Mouse (Mus musculus) heart, embryonic 14.5 days (tissue): ENCODE measurements at regions not wholly inside any gene's neighbourhood (a gene's known extent, or its start where the extent isn't known, plus 50 kb on each side); places are given as distances from the start of the nearest gene placed in this dataset.

Experiments
- ATAC-seq: fragments of 200-750 bp; cut with Nextera tagmentation; 2 replicates; pipeline ENCODE4 v1.8.0; 2017; ENCODE audit warnings: low read depth, moderate TSS enrichment; ENCODE audit not compliant: insufficient number of reproducible peaks, insufficient read depth, low FRiP score
- H3K27ac ChIP-seq, 2 experiments: fragments of 200-500 bp in 1 of 2; fragments of 300-500 bp in 1 of 2; sonication (generic) in 1 of 2; replicated peaks in 1 of 2; 2 replicates each; pipeline ENCODE4 v1.5.1; 2012 to 2014; ENCODE audit warnings: low read depth in 2 of 2, low read length in 2 of 2, control low read depth in 1 of 2, mild to moderate bottlenecking in 1 of 2, mixed read lengths in 1 of 2; ENCODE audit not compliant: control insufficient read depth in 1 of 2, insufficient read depth in 1 of 2
- H3K27me3 ChIP-seq: fragments of 300-500 bp; sonication (generic); 2 replicates; pipeline ENCODE4 v1.6.1; 2014; ENCODE audit warnings: mild to moderate bottlenecking, low read length, control low read depth; ENCODE audit not compliant: control insufficient read depth, insufficient read depth
- H3K36me3 ChIP-seq: fragments of 300-500 bp; sonication (generic); 2 replicates; pipeline ENCODE4 v1.6.1; 2014; ENCODE audit warnings: mild to moderate bottlenecking, control low read depth, low read length, mixed read lengths; ENCODE audit not compliant: control insufficient read depth, insufficient read depth
- H3K4me1 ChIP-seq, 2 experiments: fragments of 200-500 bp in 1 of 2; fragments of 300-500 bp in 1 of 2; sonication (generic) in 1 of 2; 2 replicates each; pipeline ENCODE4 v1.6.1; 2012 to 2014; ENCODE audit warnings: low read length in 2 of 2, control low read depth in 1 of 2, mixed read lengths in 1 of 2; ENCODE audit not compliant: control insufficient read depth in 2 of 2, insufficient read depth in 2 of 2
- H3K4me2 ChIP-seq: fragments of 300-500 bp; sonication (generic); 2 replicates; pipeline ENCODE4 v1.6.1; 2014; ENCODE audit warnings: mild to moderate bottlenecking, low read length
- H3K4me3 ChIP-seq, 2 experiments: fragments of 200-500 bp in 1 of 2; fragments of 300-500 bp in 1 of 2; sonication (generic) in 1 of 2; 2 replicates each; pipeline ENCODE4 v1.5.1; 2012 to 2014; ENCODE audit warnings: low read length in 2 of 2, mild to moderate bottlenecking in 2 of 2, control low read depth in 1 of 2, low read depth in 1 of 2, moderate library complexity in 1 of 2; ENCODE audit not compliant: control insufficient read depth in 1 of 2, insufficient read depth in 1 of 2
- H3K9ac ChIP-seq: fragments of 300-500 bp; sonication (generic); 2 replicates; pipeline ENCODE4 v1.6.1; 2014; ENCODE audit warnings: mild to moderate bottlenecking, low read length
- H3K9me3 ChIP-seq: fragments of 300-500 bp; sonication (generic); 2 replicates; pipeline ENCODE4 v1.6.1; 2016; ENCODE audit warnings: low read length, control low read depth; ENCODE audit not compliant: control insufficient read depth
- WGBS: fragments of 180-500 bp; shearing (Covaris S2); extraction: QIAGEN DNeasy Blood & Tissue Kit; methylation state at CpG from one replicate; pipeline ENCODE4 v1.1.7; 2014; 5-methylcytosine and 5-hydroxymethylcytosine counted together

DNA sequence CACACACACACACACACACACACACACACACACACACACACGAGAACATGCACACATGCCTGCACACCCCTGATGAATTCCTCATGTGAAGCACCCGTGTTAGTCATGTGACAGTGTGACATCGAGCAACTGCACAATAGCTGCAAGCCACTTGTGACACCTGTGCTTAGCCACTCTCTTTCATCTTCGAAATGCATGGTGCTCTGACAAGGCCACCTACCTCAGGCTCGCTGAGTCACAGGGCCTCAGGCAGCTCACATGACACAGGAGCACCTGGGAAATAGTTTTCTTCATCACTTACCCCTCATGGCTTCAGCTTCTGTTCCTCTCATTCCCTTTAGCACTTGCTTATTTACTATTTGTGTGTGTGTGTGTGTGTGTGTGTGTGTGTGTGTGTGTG, 213.4 kb upstream of the Zfp64 start:
- no peaks in the 10 kb centered on the region for H3K9me3 ChIP-seq
- no peak for ATAC-seq
- no peak overlapping the region for H3K4me2 ChIP-seq
- H3K4me3 ChIP-seq: no peak overlapping the region
- H3K36me3 ChIP-seq: no peaks in the 10 kb centered on the region
- WGBS: 71% methylated on average over 5 of the region's 5 CpGs
- H3K9ac ChIP-seq: no peak overlapping the region
- H3K27me3 ChIP-seq: no peaks in the 10 kb centered on the region
- H3K27ac ChIP-seq: no peak overlapping the region
- no peaks in the 10 kb centered on the region for H3K4me1 ChIP-seq

DNA sequence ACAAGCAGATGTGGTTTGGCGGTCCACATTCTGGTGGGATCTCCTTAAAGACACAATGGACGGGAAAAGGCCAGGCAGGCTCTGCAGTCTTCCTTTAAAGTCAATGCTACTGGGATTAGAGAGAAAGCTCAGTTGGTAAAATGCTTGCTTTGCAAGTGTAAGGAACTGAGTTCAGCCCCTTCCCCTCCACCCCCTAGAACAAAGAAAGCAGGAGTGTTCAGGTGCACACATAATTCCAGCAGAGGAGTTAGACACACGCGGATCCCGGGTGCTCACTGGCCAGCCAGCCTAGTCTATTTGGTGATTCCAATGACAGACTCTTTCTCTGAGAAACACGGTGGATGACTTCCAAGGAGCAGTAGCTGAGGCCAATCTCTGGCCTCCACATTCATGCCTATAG, 213.0 kb upstream of the Zfp64 start:
- Histone ChIP-seq H3K9me3 (no peaks in the 10 kb centered on the region), H3K4me3 (no peak overlapping the region), H3K27me3 (no peaks in the 10 kb centered on the region), H3K36me3 (no peaks in the 10 kb centered on the region), H3K4me2 (no peak overlapping the region), H3K4me1 (no peaks in the 10 kb centered on the region), H3K9ac (no peak overlapping the region), H3K27ac (no peak overlapping the region)
- 85% methylated on average over 6 of the region's 6 CpGs for WGBS
- no peak for ATAC-seq

DNA sequence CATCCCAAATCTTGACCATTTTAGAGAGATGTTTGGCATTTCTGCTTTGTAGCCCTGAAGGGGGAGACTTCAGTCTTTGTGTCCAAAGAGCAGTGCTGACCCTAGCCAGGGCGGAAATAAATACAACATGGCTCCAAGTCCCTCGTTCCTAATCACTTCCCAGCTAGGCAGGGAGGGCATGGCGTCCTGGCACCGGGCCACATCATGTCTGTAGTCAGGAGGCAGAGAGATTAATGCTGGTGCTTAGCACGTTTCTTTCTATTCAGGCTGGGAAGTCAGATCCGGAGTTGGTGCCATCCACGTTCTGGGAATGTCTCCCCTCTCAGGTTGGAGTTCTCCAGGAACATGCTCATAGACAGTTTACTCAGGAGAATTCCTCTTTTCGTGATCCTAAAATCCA, 206.3 kb upstream of the Zfp64 start:
- no peaks in the 10 kb centered on the region for H3K36me3 ChIP-seq
- no peak overlapping the region for H3K27ac ChIP-seq
- WGBS: 61% methylated on average over 8 of the region's 8 CpGs
- H3K9ac ChIP-seq: no peak overlapping the region
- ATAC-seq: no peak
- no peak overlapping the region for H3K4me2 ChIP-seq
- no peaks in the 10 kb centered on the region for H3K9me3 ChIP-seq
- H3K4me3 ChIP-seq: no peak overlapping the region
- no peaks in the 10 kb centered on the region for H3K27me3 ChIP-seq
- peaks cover 0 to 4% of the 10 kb centered on the region in 2 experiments; a peak in 1 of 4 replicates for H3K4me1 ChIP-seq

DNA sequence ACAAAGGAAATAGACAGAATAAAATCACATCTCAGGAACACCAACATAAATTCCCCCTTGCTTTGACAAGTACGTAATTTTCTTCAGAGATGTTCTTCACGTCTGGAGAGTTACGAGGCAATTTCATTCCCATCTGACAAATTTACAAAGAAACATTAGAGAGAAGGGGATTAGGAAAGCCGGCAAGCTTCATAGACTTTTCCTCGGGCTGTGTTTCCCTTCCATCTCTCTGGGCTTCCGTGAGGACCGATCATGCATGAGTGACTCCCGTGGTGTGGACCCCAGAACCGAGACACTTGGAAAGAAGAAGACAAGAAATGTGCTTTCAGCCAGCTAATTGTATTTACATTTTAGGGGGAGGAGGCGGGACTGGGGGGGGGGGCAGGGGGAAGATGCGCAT, 203.4 kb upstream of the Zfp64 start:
- H3K4me2 ChIP-seq: peak overlapping the region; percentile 5; the same call in 1 of the 2 replicates
- no peaks in the 10 kb centered on the region for H3K27me3 ChIP-seq
- no peaks in the 10 kb centered on the region for H3K36me3 ChIP-seq
- no peak for ATAC-seq
- 65% methylated on average over 11 of the region's 11 CpGs for WGBS
- H3K4me3 ChIP-seq: no peak overlapping the region
- H3K27ac ChIP-seq: no peak overlapping the region
- H3K9ac ChIP-seq: no peak overlapping the region
- peaks cover 0 to 4% of the 10 kb centered on the region in 2 experiments; a peak in 1 of 4 replicates for H3K4me1 ChIP-seq
- H3K9me3 ChIP-seq: no peaks in the 10 kb centered on the region

DNA sequence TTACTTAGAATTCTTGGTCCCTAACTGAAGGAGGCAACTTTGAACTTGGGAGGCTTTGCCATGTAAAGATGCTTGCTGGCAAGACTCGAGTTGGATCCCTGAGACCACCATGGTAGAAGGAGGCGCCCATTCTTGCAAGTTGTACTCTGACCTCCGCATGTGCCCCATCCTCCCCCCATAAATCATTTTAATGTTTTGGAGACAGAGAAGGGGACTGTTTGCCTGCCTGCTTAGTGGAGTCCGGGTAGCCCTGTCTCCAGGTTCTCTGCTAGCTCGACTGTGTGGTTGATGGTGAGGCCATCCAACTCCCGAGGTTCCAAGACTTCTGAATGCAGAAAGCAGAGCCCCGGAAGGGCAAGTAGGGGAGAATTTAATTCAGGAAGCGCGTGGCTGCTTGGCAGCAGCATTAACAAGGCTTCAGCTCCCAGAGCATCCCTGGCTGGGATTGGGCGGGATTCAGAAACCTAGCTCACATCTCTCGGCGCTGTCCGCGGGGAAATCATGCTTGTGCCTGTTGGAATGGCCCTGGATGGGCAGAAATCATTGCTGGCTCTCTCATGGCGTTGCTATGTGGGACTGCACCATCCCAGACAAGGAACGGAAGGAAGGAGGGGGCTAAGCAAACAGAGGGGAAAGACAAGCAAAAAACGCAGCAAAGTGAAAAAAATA, 202.8 kb upstream of the Zfp64 start:
- Histone ChIP-seq H3K9ac (no peak overlapping the region), H3K27me3 (no peaks in the 10 kb centered on the region), H3K36me3 (no peaks in the 10 kb centered on the region), H3K9me3 (no peaks in the 10 kb centered on the region), H3K4me3 (no peak overlapping the region), H3K4me1 (peaks cover 0 to 4% of the 10 kb centered on the region in 2 experiments; a peak in 1 of 4 replicates), H3K4me2 (peak overlapping the region; percentile 5; the same call in 1 of the 2 replicates), H3K27ac (no peak overlapping the region)
- no peak for ATAC-seq
- 52% methylated on average over 17 of the region's 17 CpGs for WGBS

DNA sequence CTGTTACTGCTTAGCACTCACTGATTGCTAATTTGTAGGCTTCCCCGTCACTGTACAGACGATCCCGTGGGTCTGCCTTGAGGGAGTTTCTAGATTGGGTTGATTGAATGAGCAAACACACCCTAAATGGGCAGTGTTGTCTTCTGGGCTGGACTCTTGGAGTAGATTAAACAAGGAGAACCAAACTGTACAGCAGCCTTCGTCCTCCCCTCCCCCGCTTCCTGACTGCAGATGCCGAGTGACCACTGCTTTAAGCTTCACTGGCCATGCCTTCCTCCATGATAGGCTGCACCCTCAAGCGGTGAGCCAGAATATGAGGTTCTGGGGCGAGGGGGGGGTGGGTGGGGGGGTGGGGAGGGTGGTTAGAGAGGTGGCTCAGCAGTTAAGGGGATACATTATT, 201.5 kb upstream of the Zfp64 start:
- no peaks in the 10 kb centered on the region for H3K36me3 ChIP-seq
- H3K4me1 ChIP-seq: peaks cover 0 to 4% of the 10 kb centered on the region in 2 experiments; a peak in 1 of 4 replicates
- no peaks in the 10 kb centered on the region for H3K27me3 ChIP-seq
- H3K9ac ChIP-seq: no peak overlapping the region
- WGBS: 51% methylated on average over 8 of the region's 8 CpGs
- no peak for ATAC-seq
- H3K4me3 ChIP-seq: no peak overlapping the region
- no peak overlapping the region for H3K27ac ChIP-seq
- no peak overlapping the region for H3K4me2 ChIP-seq
- H3K9me3 ChIP-seq: no peaks in the 10 kb centered on the region

DNA sequence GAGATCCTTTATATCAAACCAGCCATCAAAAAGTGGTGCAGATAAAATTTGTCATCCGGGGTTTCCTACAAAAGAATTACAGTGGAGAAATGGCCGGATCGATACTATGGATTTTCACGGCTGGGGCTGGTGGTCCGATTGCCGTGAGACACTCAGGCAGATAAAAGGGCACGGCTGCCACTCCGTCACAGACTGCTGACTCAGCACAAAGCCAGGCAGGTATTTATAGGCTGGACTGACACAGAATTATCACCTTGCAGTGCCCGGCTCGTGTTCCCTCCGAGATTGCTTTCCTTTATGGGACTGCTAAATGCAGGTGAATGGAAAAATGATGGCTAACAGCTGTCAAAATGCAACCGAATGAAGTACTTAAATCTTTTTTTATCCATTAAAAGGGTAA, 199.5 kb upstream of the Zfp64 start:
- Histone ChIP-seq H3K9ac (no peak overlapping the region), H3K27ac (no peak overlapping the region), H3K9me3 (no peaks in the 10 kb centered on the region), H3K4me1 (peaks cover 0 to 4% of the 10 kb centered on the region in 2 experiments; a peak in 1 of 4 replicates), H3K27me3 (no peaks in the 10 kb centered on the region), H3K4me3 (no peak overlapping the region), H3K4me2 (no peak overlapping the region), H3K36me3 (no peaks in the 10 kb centered on the region)
- ATAC-seq: no peak
- 71% methylated on average over 12 of the region's 12 CpGs for WGBS

DNA sequence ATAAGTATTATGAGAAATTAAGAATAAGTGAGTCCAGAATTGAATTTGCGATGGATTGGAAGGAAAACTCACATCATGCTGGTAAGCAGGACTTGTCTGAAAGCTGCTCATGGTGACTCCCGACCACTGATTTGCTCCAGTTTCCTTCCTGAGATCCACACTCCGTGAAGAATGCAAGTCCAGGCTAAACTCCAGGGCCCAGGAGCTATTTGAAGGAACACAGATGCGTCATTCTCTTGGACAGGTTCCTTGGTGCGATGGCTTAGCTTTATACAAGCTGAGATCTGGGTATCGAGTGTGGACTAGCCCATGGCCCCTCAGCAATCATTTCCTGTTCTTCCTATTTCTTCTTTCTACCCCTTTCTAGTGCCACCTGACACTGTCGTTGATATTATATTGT, 192.3 kb upstream of the Zfp64 start:
- WGBS: 75% methylated on average over 7 of the region's 7 CpGs
- Histone ChIP-seq H3K9ac (no peak overlapping the region), H3K4me2 (no peak overlapping the region)

More for the DNA sequence above, 192.3 kb upstream of the Zfp64 start:
- Histone ChIP-seq H3K4me1 (no peaks in the 10 kb centered on the region), H3K27ac (no peak overlapping the region), H3K36me3 (no peaks in the 10 kb centered on the region), H3K4me3 (no peak overlapping the region), H3K9me3 (no peaks in the 10 kb centered on the region), H3K27me3 (no peaks in the 10 kb centered on the region)
- ATAC-seq: no peak
